Mouse (Mus musculus) midbrain, postnatal 0 days (tissue): Measurements from ENCODE around the gene Amotl1. TPM values are rescaled to one million over a fixed set of nuclear protein-coding genes. Genes with fewer than 3 reads are reported as not detected.

Source experiments
- ATAC-seq: fragments of 200-750 bp; cut with Nextera tagmentation; 2 replicates; pipeline ENCODE4 v1.8.0; 2017; ENCODE audit warnings: moderate number of reproducible peaks, mild to moderate bottlenecking, moderate TSS enrichment, moderate library complexity; ENCODE audit not compliant: low FRiP score
- DNase-seq: peaks from one replicate; pipeline ENCODE4 v3.0.0-alpha.2; 2015; ENCODE audit warnings: low spot score
- H3K27ac ChIP-seq: fragments of 300-500 bp; sonication (generic); 2 replicates; pipeline ENCODE4 v1.5.1; 2014; ENCODE audit warnings: low read depth, mild to moderate bottlenecking, low read length, mixed read lengths
- H3K27me3 ChIP-seq: fragments of 300-500 bp; sonication (generic); 2 replicates; pipeline ENCODE4 v1.6.1; 2014; ENCODE audit warnings: low read length, control low read depth, mixed read lengths; ENCODE audit not compliant: insufficient read depth
- H3K36me3 ChIP-seq: fragments of 300-500 bp; sonication (generic); 2 replicates; pipeline ENCODE4 v1.6.1; 2014; ENCODE audit warnings: low read length, control low read depth, mixed read lengths; ENCODE audit not compliant: insufficient read depth
- H3K4me1 ChIP-seq: fragments of 300-500 bp; sonication (generic); 2 replicates; pipeline ENCODE4 v1.6.1; 2014; ENCODE audit warnings: mild to moderate bottlenecking, control low read depth, antibody characterized with exemption, low read length, mixed read lengths; ENCODE audit not compliant: insufficient read depth
- H3K4me2 ChIP-seq: fragments of 300-500 bp; sonication (generic); 2 replicates; pipeline ENCODE4 v1.6.1; 2014; ENCODE audit warnings: low read depth, mild to moderate bottlenecking, low read length, mixed read lengths; ENCODE audit not compliant: poor library complexity, severe bottlenecking
- H3K4me3 ChIP-seq: fragments of 300-500 bp; sonication (generic); 2 replicates; pipeline ENCODE4 v1.5.1; 2014; ENCODE audit warnings: low read depth, mild to moderate bottlenecking, low read length, moderate library complexity
- H3K9ac ChIP-seq: fragments of 300-500 bp; sonication (generic); replicated peaks from 2 replicates; pipeline ENCODE4 v1.6.1; 2014; ENCODE audit warnings: mild to moderate bottlenecking, low read length, moderate library complexity, mixed read lengths; ENCODE audit not compliant: poor library complexity, severe bottlenecking
- H3K9me3 ChIP-seq: fragments of 300-500 bp; sonication (generic); 2 replicates; pipeline ENCODE4 v1.6.1; 2016; ENCODE audit warnings: low read length, control low read depth
- CTCF ChIP-seq: IDR thresholded peaks from 2 replicates; pipeline ENCODE4 v1.5.1; 2016; ENCODE audit warnings: antibody characterized with exemption, mild to moderate bottlenecking
- WGBS: fragments of 180-500 bp; shearing (Covaris S2); extraction: QIAGEN DNeasy Blood & Tissue Kit; methylation state at CpG from one replicate; pipeline ENCODE4 v1.1.7; 2014; 5-methylcytosine and 5-hydroxymethylcytosine counted together
- polyA plus RNA-seq: library from polyadenylated mRNA; unstranded; fragments of >200 nt; fragmentation: Nextera tagmentation; extraction: Ambion mirVana; gene quantifications from 2 replicates; pipeline ENCODE4 v1.2.1, GENCODE M21; 2015
- total RNA-seq: library from RNA; depleted of rRNA; stranded (reverse); fragments of >200 nt; gene quantifications from 2 replicates; pipeline ENCODE4 v1.2.3, GENCODE M21; 2014; rRNA removed

Amotl1 gene
- total and polyA plus RNA-seq, 2 experiments from 2014 or later, result 5.8 to 26.2 TPM

DNA sequence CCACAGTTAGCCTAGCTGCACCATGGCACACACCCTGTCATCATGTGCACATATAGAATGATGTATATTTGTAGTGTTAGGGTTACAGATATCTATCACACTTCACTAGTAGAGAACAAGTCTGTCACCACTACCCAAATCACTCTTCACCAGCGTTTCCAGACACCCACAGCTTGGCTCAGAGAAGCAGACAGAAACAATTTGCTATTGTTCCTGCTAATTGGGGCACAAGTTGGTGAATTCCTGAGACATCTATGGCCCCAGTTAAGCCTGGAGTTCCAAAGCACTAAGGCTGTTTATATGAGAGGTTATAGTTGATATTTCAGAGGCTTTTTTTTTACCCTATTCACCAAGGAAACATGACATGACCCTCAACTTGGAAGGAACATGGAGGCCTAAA, 127.6 kb downstream of the Amotl1 start:
- Histone ChIP-seq H3K4me3 (no peak overlapping the region), H3K4me1 (no peaks in the 10 kb centered on the region), H3K27me3 (no peaks in the 10 kb centered on the region), H3K36me3 (peaks cover 4% of the 10 kb centered on the region; the same call in 1 of the 2 replicates), H3K4me2 (no peak overlapping the region), H3K9ac (no peak overlapping the region), H3K9me3 (no peaks in the 10 kb centered on the region), H3K27ac (no peak overlapping the region)
- ATAC-seq, result no peak
- WGBS, result 67% methylated on average over 1 of the region's 1 CpGs
- no peak for DNase-seq
- TF ChIP-seq CTCF, result no peak

DNA sequence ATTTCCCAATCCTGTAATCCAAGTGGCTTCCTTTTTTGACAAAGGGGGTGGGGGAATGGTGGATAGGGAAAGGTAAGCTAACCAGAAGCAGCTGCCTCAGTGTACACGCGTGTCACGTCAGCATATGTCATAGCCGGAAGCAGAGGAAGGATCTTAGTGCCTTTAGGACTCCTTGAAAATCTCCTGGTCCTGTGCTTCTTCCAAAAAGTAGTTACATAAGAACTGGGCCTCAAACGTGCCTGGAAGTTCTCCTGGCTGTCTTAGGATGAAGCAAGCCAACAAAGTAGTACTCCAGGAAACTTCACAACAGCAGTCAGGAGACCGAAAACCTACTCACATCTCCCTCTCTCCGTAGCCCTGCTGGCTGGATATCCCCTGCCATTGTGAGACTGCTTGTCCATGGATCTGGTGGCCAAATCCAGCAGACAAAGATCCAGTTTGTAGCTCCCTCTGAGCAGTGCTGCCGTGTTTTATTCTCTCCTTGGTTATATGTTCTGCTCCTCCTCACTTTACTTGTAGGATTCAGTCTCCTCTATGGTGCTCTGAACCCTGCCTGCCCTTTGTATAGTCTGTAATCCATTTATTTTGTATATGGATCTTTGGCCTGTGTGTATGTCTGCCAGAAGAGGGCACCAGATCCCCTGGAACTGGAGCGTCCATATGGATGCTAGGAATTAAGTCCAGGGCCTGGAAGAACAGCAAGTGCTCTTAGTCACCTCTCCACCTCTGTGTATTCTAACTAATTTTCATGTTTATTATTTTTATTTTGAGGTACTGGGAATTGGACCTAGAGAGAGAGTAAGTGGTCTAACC, 132.0 kb downstream of the Amotl1 start:
- TF ChIP-seq CTCF, result peak; percentile 86
- Histone ChIP-seq H3K27me3 (no peaks in the 10 kb centered on the region), H3K4me2 (no peak overlapping the region), H3K36me3 (peaks cover 25% of the 10 kb centered on the region), H3K27ac (no peak overlapping the region), H3K9me3 (no peaks in the 10 kb centered on the region), H3K4me3 (no peak overlapping the region), H3K9ac (no peak overlapping the region), H3K4me1 (no peaks in the 10 kb centered on the region)
- DNase-seq, result peak; percentile 62
- 78% methylated on average over 9 of the region's 9 CpGs for WGBS
- peak; percentile 57 for ATAC-seq

DNA sequence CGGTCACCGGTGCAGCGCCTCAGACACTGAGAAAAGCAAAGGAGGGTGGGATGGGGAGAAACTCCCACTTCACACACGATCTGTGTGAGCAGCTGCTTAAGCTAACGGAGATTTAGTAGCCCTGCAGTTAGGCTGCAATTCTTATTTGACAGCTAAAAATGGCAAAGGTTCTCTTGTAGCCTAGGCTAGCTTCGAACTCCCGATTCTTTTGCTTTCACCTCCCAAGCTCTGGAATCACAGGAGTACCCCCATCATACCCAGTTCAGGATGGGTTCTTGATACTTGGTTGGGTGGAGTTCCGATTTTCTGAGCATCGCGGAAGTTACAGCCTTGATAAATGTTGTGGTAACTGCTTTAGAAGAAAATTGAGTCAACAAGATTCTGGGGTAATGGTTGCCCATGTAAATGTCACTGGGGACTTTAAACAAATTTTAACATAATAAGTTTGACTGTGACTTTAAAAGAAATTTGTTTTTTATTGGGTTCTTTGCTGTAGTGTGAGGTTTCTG, 143.9 kb downstream of the Amotl1 start:
- WGBS, result 4% methylated on average over 10 of the region's 10 CpGs
- H3K9ac ChIP-seq, result peak overlapping the region; percentile 62
- H3K27ac ChIP-seq, result peak overlapping the region; percentile 65
- H3K27me3 ChIP-seq, result no peaks in the 10 kb centered on the region
- DNase-seq (peak; percentile 5), ATAC-seq (no peak)
- H3K4me2 ChIP-seq, result peak overlapping the region; percentile 59
- peak overlapping the region; percentile 53 for H3K4me3 ChIP-seq
- no peak; the same call in 1 of the 2 replicates for TF ChIP-seq CTCF
- H3K9me3 ChIP-seq, result no peaks in the 10 kb centered on the region
- H3K36me3 ChIP-seq, result peaks cover 24% of the 10 kb centered on the region; the same call in 1 of the 2 replicates
- 0 out of 2 replicates have a peak, but pooled peaks cover 2% of the 10 kb centered on the region for H3K4me1 ChIP-seq

DNA sequence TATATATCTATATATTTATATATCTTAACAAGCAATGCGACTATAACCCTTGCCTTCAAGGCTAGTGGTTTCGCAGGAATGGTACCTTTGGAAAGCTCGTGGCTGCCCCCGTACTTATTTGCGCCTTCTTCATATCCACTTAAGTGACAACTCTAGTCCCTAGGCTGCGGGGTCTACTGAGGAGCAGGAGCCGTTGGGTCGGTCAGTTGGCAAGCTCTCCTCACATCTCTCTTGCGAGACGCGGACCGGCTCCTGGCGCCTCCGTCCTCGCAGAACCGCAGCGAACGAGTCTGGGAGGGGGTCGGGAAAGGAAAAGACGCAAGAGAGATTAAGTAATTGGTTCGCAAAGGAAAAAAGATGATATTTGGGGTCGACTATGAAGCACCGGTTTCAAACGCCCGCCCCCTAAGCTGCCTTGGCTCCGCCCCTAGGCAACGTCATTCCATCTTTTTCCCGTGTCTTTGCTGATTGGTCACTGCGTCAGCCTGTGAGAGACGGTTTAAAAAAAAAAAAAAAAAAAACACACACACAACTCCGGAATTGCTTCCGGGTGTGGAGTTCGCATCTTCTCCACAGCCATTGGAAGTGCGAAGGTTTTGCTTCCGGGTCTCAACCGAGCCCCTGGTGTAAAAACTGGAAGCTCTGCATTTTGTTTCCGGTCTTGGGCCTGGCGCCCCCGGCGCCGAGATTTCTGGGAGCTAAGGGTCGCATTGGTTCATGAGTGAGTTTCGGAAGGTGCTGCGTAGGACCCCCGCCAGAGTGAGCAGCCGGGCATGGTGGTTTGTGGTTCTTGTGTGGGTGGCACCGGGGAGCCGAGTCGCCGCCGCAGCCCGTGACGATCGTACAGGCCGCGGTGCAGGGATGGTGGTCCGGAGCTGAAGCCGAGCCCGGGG, 144.6 kb downstream of the Amotl1 start, which contains the start of the genes Kdm4d and Cwc15:
Gene Kdm4d (minus strand): TSS at position 460 of the 893 bp plus-strand sequence.
Gene Cwc15 (plus strand): TSS at position 595 of the 893 bp plus-strand sequence.
- WGBS, result under 1% methylated on average over 59 of the region's 59 CpGs
- peak; percentile 4; the same call in 1 of the 2 replicates for TF ChIP-seq CTCF
- Histone ChIP-seq H3K4me1 (0 out of 2 replicates have a peak, but pooled peaks cover 2% of the 10 kb centered on the region), H3K36me3 (peaks cover 17% of the 10 kb centered on the region; the same call in 1 of the 2 replicates), H3K9ac (peak within 1 kb of the TSS; percentile 75), H3K4me2 (peak within 1 kb of the TSS; percentile 75), H3K27ac (peak within 1 kb of the TSS; percentile 75), H3K4me3 (peak within 1 kb of the TSS; percentile 53), H3K9me3 (no peaks in the 10 kb centered on the region), H3K27me3 (no peaks in the 10 kb centered on the region)
- DNase-seq (peak; percentile 100), ATAC-seq (peak; percentile 98)

DNA sequence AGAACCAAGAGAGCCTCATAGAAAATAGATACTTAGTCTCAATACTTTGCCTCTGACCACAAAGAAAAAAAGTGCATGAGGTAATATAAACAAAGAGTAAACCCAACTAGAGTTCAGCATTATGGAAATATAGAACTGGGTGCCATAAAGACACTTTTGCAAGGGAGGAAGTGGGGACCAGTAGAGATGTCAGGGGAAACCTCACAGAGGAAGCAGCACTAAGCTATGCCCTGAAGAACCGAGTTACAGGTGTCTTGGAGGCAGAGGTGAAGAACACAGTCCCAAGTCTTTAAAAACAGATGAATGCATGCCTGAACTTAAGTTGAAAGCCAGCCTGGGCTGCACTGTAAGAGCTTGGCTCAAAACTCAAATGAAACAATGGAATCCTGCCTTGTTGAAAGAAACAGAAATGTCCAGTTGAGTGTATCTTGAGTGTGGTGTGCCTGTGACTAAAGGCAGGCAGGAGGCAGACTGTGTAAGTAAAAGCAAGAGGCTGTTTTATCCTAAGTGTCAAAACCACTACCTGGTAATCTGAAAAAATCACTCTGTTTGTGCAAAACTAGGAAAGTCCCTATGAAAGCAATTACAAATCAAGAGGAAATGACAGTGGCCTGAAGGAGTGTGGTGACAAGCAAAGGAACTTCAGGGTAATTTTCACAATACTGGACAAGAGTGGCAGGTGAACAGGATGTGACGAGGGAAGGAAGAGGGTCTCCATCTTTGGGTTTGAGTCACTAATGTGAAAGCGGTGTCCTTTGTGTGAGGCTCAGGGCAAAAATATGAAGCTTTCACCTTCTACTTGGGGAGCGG, 145.8 kb downstream of the Amotl1 start:
- H3K27me3 ChIP-seq, result no peaks in the 10 kb centered on the region
- 0 out of 2 replicates have a peak, but pooled peaks cover 2% of the 10 kb centered on the region for H3K4me1 ChIP-seq
- no peaks in the 10 kb centered on the region for H3K9me3 ChIP-seq
- H3K27ac ChIP-seq, result peak overlapping the region; percentile 75; the same call in 1 of the 2 replicates
- TF ChIP-seq CTCF, result no peak
- WGBS, result 83% methylated on average over 4 of the region's 4 CpGs
- 0 out of 2 replicates have a peak, but pooled peaks cover 7% of the 10 kb centered on the region for H3K36me3 ChIP-seq
- ATAC-seq (no peak), DNase-seq (no peak)
- peak overlapping the region; percentile 53 for H3K4me3 ChIP-seq
- H3K9ac ChIP-seq, result no peak overlapping the region
- H3K4me2 ChIP-seq, result peak overlapping the region; percentile 75

Other genes starting within 250 kb of the Amotl1 start
- gene Kdm4d, start 144.6 kb downstream of the Amotl1 start, total RNA-seq, result 1.4 and 2.2 TPM in 2 replicates
- gene Kdm4d, start 144.6 kb downstream of the Amotl1 start, polyA plus RNA-seq, result 1.6 and 2.1 TPM in 2 replicates
- gene Cwc15, start 144.4 kb downstream of the Amotl1 start, total RNA-seq, result 50.4 and 57.5 TPM in 2 replicates
- 140 and 142 TPM in 2 replicates for gene Cwc15, start 144.4 kb downstream of the Amotl1 start, polyA plus RNA-seq
- 0.94 and 1.3 TPM in 2 replicates for gene Piwil4, start 95.7 kb upstream of the Amotl1 start, total RNA-seq
- gene Piwil4, start 95.7 kb upstream of the Amotl1 start, polyA plus RNA-seq, result 0.49 and 0.55 TPM in 2 replicates
- 3.0 and 3.6 TPM in 2 replicates for gene Fut4, start 107.3 kb upstream of the Amotl1 start, total RNA-seq
- 0.68 and 0.74 TPM in 2 replicates for gene Fut4, start 107.3 kb upstream of the Amotl1 start, polyA plus RNA-seq
- gene 1700012B09Rik, start 126.0 kb upstream of the Amotl1 start, total RNA-seq, result 6.2 TPM in 1 of 2 replicates, not detected in the other
- gene 1700012B09Rik, start 126.0 kb upstream of the Amotl1 start, polyA plus RNA-seq, result 3.9 and 4.4 TPM in 2 replicates
- 6.7 and 19.3 TPM in 2 replicates for gene Mre11a, start 139.6 kb upstream of the Amotl1 start, total RNA-seq
- gene Mre11a, start 139.6 kb upstream of the Amotl1 start, polyA plus RNA-seq, result 5.9 and 7.2 TPM in 2 replicates
- gene Ankrd49, start 139.8 kb upstream of the Amotl1 start, total RNA-seq, result 12.1 and 18.5 TPM in 2 replicates
- gene Ankrd49, start 139.8 kb upstream of the Amotl1 start, polyA plus RNA-seq, result 21.6 and 22.1 TPM in 2 replicates
- gene Gpr83, start 215.2 kb upstream of the Amotl1 start, total RNA-seq, result 4.6 and 5.6 TPM in 2 replicates
- gene Gpr83, start 215.2 kb upstream of the Amotl1 start, polyA plus RNA-seq, result 3.8 and 4.3 TPM in 2 replicates